Mouse (Mus musculus) liver, adult 2 months (tissue): ENCODE measurements around the gene Mrm2.

Source experiments
- CTCF ChIP-seq: fragments of 200-500 bp; IDR thresholded peaks from 2 replicates; pipeline ENCODE4 v1.5.1; 2011; ENCODE audit warnings: low read depth, low read length, control low read depth
- POLR2A ChIP-seq: fragments of 200-500 bp; IDR thresholded peaks from 2 replicates; pipeline ENCODE4 v1.6.1; 2011; ENCODE audit warnings: low read length, control low read depth; ENCODE audit not compliant: insufficient read depth; ENCODE audit errors: extremely low read depth

- no peak for TF ChIP-seq POLR2A
- TF ChIP-seq CTCF = no peak
Observed at GRCm38 (mm10) chr5:140284011-140284410, 47.7 kb downstream of the Mrm2 start.
